Mouse (Mus musculus): ENCODE data around the gene Rbpj.

Rbpj gene

DNA sequence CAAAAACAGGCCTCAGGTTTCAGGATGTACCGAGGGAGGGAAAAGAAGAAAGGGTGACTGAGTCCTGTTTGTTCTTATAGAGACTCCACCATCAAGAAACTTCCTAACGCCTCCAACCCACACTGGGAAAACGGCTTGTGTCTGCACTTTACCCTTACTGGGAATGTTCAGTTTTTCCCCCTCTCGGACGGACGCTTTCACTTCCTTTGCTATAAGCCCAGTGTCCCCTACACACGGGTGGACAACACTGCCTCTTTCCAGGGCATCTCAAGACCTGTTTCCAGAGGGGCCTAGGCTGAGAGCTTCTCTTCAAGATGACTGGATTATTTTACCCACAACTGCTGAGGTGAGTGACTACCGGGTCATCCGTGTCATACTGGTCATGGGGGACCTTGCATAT lies at the start of gene Rbpj:
Gene Rbpj (plus strand): TSS at position 270 of the 400 bp plus-strand sequence.
- DNase-seq (ENCODE audit: low read depth, low spot score) = no peak

DNA sequence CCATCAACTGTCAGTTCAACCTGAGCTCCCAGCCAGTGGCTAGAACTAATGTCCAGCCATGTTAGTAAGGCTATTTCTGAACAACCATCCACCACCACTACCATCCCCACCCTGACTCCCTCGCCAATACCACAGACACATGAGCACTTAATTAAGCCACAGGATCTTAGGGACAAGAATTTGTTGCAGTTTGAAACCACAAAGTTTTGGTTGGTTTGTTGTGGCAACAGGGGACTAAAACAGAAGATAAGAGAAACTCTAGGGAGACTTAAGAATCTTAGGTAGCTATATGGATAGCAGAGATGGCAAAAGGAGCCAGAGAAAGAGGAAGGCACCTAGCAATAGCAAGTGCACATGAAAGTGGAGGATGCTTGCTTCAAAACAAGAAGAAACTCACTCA lies 45.2 kb upstream of the Rbpj start:
- DNase-seq (ENCODE audit: low read depth, low spot score) = no peak

DNA sequence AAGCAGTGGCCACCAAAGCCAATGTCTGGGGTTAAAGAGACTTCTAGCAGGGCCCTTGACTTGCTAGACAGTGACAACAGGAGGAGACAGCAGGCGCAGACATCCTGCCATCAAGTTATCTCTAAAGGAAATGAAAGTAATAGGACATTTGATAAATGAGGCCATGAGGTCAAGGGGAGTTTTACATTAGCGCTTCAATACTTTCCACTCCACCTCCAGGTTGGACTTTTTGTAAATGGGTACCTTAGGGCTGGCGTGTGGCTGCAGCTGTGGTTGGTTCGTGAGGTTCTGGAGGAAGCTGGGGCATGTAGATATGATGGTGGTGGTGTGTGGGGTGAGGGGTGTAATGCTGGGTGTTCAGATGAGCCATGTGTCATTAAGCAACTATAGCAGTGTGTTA lies 44.7 kb upstream of the Rbpj start:
- no peak for DNase-seq (ENCODE audit: low read depth, low spot score)

- DNase-seq (ENCODE audit: low read depth, low spot score) = no peak
These were observed 38.5 kb upstream of the Rbpj start for GRCm38 (mm10) chr5:53427411-53427810.

DNA sequence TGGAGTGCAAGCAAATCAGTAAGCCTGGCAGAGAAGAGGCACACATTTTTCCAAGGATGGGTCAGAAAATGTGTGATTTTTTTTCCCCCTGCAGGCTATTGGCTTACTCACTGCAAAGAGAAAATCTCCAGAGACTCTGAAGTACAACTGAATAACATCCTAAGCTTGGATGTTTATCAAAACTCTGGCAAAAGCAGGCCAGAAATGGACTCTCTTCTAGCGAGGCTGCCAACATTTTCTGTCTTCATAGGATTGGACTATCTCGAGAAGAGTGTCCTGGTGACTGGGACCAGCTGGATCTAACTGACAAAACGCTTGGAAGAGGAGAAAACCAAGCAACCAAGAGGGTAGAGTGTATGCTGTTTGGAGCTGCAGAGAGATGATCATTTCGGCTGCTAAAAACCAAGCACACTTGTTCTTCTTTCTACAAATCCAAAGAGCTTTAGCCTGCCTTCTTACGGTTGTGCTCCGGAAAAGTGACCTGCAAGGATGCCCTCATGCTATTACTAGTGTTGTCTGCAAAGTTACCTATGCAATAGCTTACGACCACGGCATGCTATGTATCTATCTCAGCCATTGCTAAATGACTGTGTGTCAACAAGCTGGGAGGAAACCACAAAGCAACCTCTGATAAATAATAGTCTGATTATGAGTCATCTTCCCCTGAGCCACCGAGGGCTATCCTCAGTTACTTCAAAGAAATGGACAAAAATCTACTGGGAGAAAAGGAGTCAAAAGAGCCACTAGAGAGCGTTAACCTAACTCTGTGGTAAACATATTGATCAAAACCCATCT lies 36.1 kb upstream of the Rbpj start:
- no peak for DNase-seq (ENCODE audit: low read depth, low spot score)

DNA sequence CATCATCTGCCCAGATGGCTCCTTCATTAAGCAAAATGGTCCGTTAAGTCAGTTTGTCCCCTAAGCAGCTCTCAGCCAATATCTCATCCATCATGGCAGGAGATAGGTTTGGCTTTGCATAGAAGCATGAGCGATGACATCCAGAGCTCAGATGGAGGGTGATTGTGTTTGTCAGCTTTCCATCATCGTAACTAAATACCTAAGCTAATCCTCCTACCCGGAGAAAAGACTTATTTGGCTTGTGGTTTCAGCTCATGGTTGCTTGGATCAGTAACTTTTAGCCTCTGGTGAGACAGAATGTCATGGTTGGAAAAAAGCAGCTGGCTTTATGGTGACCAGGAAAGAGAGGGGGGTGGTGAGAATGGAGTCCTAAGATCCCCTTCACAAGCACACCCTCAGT lies 33.5 kb upstream of the Rbpj start:
- no peak for DNase-seq (ENCODE audit: low read depth, low spot score)

GRCm38 (mm10) chr5:53436905-53437632 lies 28.9 kb upstream of the Rbpj start:
- DNase-seq (ENCODE audit: low read depth, low spot score) = no peak

GRCm38 (mm10) chr5:53437767-53438166 lies 28.2 kb upstream of the Rbpj start:
- DNase-seq (ENCODE audit: low read depth, low spot score) = no peak

- DNase-seq (ENCODE audit: low read depth, low spot score) = no peak
These were observed 27.7 kb upstream of the Rbpj start for GRCm38 (mm10) chr5:53438268-53438667.

DNA sequence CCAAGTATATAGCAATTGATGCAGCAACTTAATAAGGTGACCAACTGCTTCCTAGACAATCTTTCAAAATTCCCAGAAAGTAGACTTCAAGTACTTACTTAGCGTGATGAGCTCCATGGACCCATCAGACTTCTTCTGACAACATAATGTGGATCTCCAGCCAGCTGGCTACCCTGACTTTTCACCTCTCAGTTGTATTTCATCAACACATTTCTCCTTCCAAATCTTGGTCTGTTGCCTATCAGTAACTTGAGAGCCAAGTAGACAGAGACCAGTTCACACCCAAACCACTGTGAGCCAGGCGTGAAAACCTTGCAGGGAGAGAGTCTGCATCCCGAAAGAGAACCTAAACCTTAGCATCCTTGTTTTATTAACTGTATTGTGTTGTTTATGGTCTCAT lies 26.3 kb upstream of the Rbpj start:
- no peak for DNase-seq (ENCODE audit: low read depth, low spot score)

GRCm38 (mm10) chr5:53444030-53444429 lies 21.9 kb upstream of the Rbpj start:
- DNase-seq (ENCODE audit: low read depth, low spot score) = no peak

- DNase-seq (ENCODE audit: low read depth, low spot score) = no peak
These were observed 15.0 kb upstream of the Rbpj start for GRCm38 (mm10) chr5:53450945-53451344.

GRCm38 (mm10) chr5:53451829-53452228 lies 14.1 kb upstream of the Rbpj start:
- no peak for DNase-seq (ENCODE audit: low read depth, low spot score)

- no peak for DNase-seq (ENCODE audit: low read depth, low spot score)
These were observed 13.0 kb upstream of the Rbpj start for GRCm38 (mm10) chr5:53452920-53453319.

DNA sequence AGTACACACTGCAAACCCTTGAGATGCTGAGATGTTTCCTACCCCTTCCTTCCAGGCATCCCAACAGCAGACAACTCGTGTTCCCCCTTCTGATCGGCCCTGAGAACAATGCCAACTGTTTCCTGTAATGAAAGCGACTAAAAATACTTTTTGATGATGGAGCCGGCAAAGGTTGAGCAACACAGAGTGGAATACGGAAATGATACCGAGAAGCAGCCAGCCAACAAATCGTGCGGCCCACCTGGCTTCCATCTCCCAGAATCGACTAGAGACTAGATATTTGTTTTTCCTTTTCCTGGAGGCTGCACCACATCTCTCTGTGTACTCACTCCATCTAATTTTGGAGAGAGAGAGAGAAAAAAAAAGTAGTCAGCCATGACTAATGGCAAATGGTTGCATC lies 11.2 kb upstream of the Rbpj start:
- DNase-seq (ENCODE audit: low read depth, low spot score) = no peak

DNA sequence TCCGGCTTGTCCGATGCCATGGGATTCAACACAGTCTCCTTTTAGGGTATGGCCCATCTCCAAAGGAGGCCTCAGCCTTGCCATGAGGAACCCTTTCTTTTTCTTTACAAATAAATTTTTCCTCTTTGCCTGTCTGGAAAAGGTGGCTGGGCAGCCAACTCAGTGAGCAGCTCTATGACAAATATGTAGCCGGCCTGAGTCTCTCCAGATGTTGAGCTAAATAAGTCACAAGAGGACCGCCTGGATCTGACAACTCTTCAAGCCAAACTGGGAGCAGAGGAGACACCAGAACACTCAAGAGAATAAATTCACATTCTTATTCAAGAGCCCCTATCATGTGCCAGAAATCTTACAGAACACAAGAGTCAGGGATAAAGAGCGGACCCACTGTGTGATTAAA lies 10.5 kb upstream of the Rbpj start:
- no peak for DNase-seq (ENCODE audit: low read depth, low spot score)

DNA sequence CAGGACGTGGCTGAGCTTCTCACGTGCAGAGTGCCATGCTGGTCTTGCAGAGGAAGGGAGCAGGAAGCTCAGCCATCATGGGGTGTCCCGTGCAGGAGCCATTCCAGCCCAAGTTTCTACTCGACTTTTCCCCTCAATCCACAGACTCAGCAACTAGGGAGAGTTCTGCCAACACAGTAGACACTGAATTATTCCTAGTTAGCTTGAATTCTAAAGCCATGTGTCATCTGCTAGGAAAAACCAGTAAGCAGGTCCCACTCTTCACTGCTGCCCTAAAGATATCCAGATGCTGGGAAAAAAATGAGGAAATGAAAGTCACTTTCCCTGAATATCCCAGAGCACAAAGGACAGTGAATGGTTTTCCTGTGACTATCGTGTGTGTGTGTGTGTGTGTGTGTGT lies 5.8 kb upstream of the Rbpj start:
- no peak for DNase-seq (ENCODE audit: low read depth, low spot score)

DNA sequence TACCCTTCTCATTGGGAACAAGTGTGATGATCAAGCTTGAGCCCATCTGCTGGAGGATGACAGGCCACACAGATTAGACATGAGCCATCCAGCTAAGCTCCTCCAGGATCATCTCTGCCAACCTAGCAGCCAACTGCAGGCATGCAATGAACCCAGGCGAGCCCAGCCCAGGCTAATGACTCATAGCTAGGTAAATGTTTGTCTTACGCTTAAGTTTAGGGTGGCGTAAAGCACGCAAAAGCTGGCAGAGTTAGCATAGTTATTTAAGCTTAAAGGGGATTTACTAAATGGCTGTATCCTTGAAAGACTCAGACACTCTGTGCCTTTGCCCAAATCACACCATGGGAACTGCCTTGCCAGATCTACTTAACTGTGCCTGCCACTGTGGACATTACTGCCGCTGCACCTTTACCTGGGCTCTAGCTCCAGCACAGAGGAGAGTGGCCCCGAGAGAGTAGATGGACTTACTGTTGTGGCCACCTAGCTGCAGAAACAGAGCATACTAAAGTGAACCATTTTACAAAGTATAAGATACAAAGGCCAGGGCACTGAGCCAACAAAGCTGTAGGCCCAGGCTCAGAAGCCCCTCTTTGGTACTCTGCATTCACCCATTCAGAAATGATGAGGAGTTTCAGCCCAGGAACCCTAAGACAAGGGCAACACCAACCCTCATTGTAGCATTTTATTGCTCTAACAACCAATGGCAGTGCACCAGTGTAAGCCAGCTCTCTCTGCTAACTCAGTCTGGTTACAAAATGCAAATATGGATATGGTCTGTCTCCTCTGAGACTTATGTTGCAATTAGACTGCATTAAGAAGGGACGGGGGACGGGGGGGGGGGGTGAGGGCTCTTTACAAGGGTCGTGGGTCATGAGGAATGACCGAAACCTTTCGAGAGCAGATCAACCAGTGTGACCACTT lies 2.6 kb upstream of the Rbpj start:
- no peak for DNase-seq (ENCODE audit: low read depth, low spot score)

DNA sequence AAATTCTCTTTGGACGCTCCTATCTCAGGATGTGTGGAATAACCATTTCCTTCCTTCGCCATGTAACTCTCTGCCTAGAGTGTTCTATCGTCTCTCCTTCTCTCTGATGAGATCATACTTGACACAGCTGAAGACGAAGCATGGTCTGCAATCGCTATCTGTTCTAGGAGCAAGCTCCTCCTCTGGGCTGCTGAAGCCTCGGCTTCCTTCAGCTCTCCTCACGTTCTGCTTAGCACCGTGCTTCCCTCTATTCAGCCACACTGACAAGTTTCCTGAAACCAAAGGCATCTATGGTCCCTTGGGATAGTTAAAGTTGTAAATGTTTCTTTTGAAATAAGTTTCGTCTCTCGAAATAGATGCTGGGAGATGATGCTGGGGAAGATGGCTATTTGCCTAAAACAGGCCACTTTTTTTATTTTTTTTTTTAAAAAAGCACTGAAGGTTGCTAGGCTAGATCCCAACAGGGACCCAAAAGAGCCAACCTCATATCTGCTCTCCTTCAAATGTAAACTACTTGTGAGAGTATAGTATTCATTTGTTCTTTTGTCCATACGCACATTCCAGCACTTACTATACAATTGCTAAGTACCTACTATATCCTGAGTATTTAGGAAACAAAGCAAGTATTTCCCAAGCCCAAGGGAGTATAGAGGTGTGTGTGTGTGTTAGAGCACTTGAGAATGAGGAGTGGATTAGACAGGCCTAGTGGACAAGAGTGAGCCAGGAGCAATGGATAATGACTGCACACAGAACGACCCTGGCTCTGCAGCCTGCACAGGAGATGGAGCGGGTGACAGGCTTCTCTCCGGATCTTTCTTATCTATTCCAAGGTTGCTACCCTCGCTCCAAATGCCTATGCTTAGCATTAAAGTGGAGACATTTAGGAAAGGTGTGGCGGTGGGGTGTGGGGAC lies 726 bp downstream of the Rbpj start:
- no peak for DNase-seq (ENCODE audit: low read depth, low spot score)

DNA sequence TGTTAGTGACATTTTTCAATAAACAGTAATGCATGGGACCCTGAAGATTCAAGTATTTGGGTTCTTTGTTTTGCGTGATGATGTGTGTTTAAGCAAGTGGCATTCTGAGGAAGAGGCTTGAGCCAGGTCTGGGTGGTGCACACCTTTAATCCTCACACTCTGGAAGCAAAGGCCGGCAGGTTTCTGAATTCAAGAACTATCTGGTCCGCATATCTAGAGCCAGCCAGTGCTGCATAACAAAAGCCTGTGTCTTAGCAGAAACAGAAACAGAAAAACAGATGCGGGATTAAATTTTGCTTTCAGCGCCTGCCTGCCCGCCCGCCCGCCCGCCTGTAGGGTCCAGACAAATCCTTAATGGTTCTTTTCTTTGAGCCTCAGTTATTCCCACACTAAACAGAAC lies 1.6 kb downstream of the Rbpj start:
- DNase-seq (ENCODE audit: low read depth, low spot score) = no peak

DNA sequence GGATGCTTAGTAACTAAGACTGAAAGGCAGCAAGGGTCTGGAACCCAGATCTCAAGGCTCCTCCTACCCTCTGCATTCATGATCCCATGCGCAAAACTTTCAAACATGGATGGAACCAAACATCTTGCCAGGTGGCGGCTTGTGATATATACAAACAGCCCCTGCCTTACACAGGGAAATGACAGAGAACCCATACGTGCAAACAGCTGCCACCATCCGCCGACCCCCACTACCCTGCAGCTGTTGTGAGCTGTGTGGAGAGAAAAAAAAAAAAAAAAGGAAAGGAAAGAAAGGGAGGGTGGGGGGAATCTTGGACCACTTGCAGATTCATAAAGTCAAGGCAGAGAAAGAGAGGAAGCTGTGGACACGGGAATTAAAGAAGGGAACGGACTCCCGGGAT lies 2.4 kb downstream of the Rbpj start:
- DNase-seq (ENCODE audit: low read depth, low spot score) = no peak

Data from forelimb bud, embryonic 11.5 days (tissue).